Mouse (Mus musculus) heart, adult 2 months (tissue): ENCODE measurements at regions not wholly inside any gene's neighbourhood (a gene's known extent, or its start where the extent isn't known, plus 50 kb on each side); places are given as distances from the start of the nearest gene placed in this dataset.
A peak's percentile ranks its signal among the peaks of the same experiment; 100 is the strongest.

ENCODE experiments used
- DNase-seq, 2 experiments: peaks; one replicate each; pipeline ENCODE4 v3.0.0; 2021
- H3K27ac ChIP-seq: fragments of 200-600 bp; 2 replicates; pipeline ENCODE4 v1.8.1; 2022
- H3K27me3 ChIP-seq: fragments of 200-500 bp; 2 replicates; pipeline ENCODE4 v1.6.1; 2012; ENCODE audit warnings: mild to moderate bottlenecking, low read length, inconsistent platforms, mixed read lengths; ENCODE audit not compliant: control insufficient read depth, insufficient read depth
- H3K36me3 ChIP-seq: fragments of 200-500 bp; 2 replicates; pipeline ENCODE4 v1.6.1; 2012; ENCODE audit warnings: low read length, inconsistent platforms; ENCODE audit not compliant: control insufficient read depth, insufficient read depth
- H3K4me1 ChIP-seq: fragments of 200-500 bp; 2 replicates; pipeline ENCODE4 v1.6.1; 2011; ENCODE audit warnings: low read length; ENCODE audit not compliant: control insufficient read depth, insufficient read depth
- H3K4me3 ChIP-seq: fragments of 200-600 bp; 2 replicates; pipeline ENCODE4 v1.8.1; 2022
- H3K79me2 ChIP-seq: fragments of 200-500 bp; replicated peaks from 2 replicates; pipeline ENCODE4 v1.6.1; 2012; ENCODE audit warnings: mild to moderate bottlenecking, inconsistent platforms, low read length, moderate library complexity, mixed read lengths; ENCODE audit not compliant: control insufficient read depth, insufficient read depth
- H3K9ac ChIP-seq: fragments of 200-500 bp; 2 replicates; pipeline ENCODE4 v1.6.1; 2012; ENCODE audit warnings: low read depth, mild to moderate bottlenecking, control low read depth, inconsistent platforms, low read length, mixed read lengths
- CTCF ChIP-seq: fragments of 200-600 bp; IDR thresholded peaks from 2 replicates; pipeline ENCODE4 v1.8.1; 2022; ENCODE audit warnings: antibody characterized with exemption, mild to moderate bottlenecking, moderate library complexity
- EP300 ChIP-seq: fragments of 200-500 bp; IDR thresholded peaks from 2 replicates; pipeline ENCODE4 v1.6.1; 2011; ENCODE audit warnings: low read depth, low read length, control low read depth; ENCODE audit not compliant: insufficient read depth
- POLR2A ChIP-seq: fragments of 200-500 bp; IDR thresholded peaks from 2 replicates; pipeline ENCODE4 v1.6.1; 2011; ENCODE audit warnings: mild to moderate bottlenecking, low read depth, low read length, control low read depth; ENCODE audit not compliant: insufficient read depth
- WGBS: fragments of 180-500 bp; shearing (Covaris S2); methylation state at CpG from one replicate; pipeline ENCODE4 v1.1.7; 2018; 5-methylcytosine and 5-hydroxymethylcytosine counted together
- intact Hi-C: fragments of 180-260 bp; cut with DNase I; formaldehyde crosslinking; loops from one replicate; pipeline ENCODE4 v1.15.1; 2025

GRCm38 (mm10) chr14:46606037-46606436, 154.3 kb upstream of the Cdkn3 start:
- H3K9ac ChIP-seq: no peak overlapping the region
- intact Hi-C loops: no loop called here
- H3K4me3 ChIP-seq: no peak overlapping the region
- DNase-seq: no peak
- no peak for TF ChIP-seq CTCF
- TF ChIP-seq EP300: no peak
- no peak for TF ChIP-seq POLR2A
- no peaks in the 10 kb centered on the region for H3K27me3 ChIP-seq
- H3K27ac ChIP-seq: no peak overlapping the region
- H3K36me3 ChIP-seq: no peaks in the 10 kb centered on the region
- H3K4me1 ChIP-seq: no peaks in the 10 kb centered on the region
- 87% methylated on average over 9 of the region's 9 CpGs for WGBS
- H3K79me2 ChIP-seq: no peaks in the 10 kb centered on the region

- Histone ChIP-seq H3K27ac (no peak overlapping the region), H3K4me3 (no peak overlapping the region), H3K36me3 (no peaks in the 10 kb centered on the region), H3K27me3 (no peaks in the 10 kb centered on the region), H3K4me1 (no peaks in the 10 kb centered on the region), H3K79me2 (no peaks in the 10 kb centered on the region), H3K9ac (no peak overlapping the region)
- TF ChIP-seq EP300 (no peak), POLR2A (no peak), CTCF (no peak)
- intact Hi-C loops: no loop called here
- 17% methylated on average over 16 of the region's 16 CpGs for WGBS
- DNase-seq: no peak
Measured at GRCm38 (mm10) chr14:46604886-46605531, 155.3 kb upstream of the Cdkn3 start.

- H3K27me3 ChIP-seq: no peaks in the 10 kb centered on the region
- WGBS: 87% methylated on average over 14 of the region's 14 CpGs
- H3K27ac ChIP-seq: no peak overlapping the region
- no peaks in the 10 kb centered on the region for H3K79me2 ChIP-seq
- no peaks in the 10 kb centered on the region for H3K36me3 ChIP-seq
- no peaks in the 10 kb centered on the region for H3K4me1 ChIP-seq
- no peak overlapping the region for H3K4me3 ChIP-seq
- intact Hi-C loops: no loop called here
- DNase-seq: no peak
- no peak for TF ChIP-seq EP300
- TF ChIP-seq CTCF: no peak
- TF ChIP-seq POLR2A: no peak
- H3K9ac ChIP-seq: no peak overlapping the region
Measured at GRCm38 (mm10) chr14:46604156-46604885, 156.0 kb upstream of the Cdkn3 start.

GRCm38 (mm10) chr14:46596696-46597359, 163.5 kb upstream of the Cdkn3 start:
- Histone ChIP-seq H3K9ac (no peak overlapping the region), H3K4me1 (no peaks in the 10 kb centered on the region), H3K4me3 (no peak overlapping the region), H3K36me3 (no peaks in the 10 kb centered on the region), H3K27me3 (no peaks in the 10 kb centered on the region), H3K79me2 (no peaks in the 10 kb centered on the region), H3K27ac (no peak overlapping the region)
- TF ChIP-seq CTCF (no peak), POLR2A (no peak), EP300 (no peak)
- 61% methylated on average over 7 of the region's 7 CpGs for WGBS
- DNase-seq: no peak
- intact Hi-C loops: no loop called here

GRCm38 (mm10) chr14:46594151-46594550, 166.2 kb upstream of the Cdkn3 start:
- no peak overlapping the region for H3K4me3 ChIP-seq
- H3K79me2 ChIP-seq: no peaks in the 10 kb centered on the region
- WGBS: 59% methylated on average over 3 of the region's 3 CpGs
- TF ChIP-seq CTCF (no peak), POLR2A (no peak), EP300 (no peak)
- DNase-seq: peak in 1 of 2 experiments; percentile 7
- H3K36me3 ChIP-seq: no peaks in the 10 kb centered on the region
- H3K4me1 ChIP-seq: no peaks in the 10 kb centered on the region
- H3K9ac ChIP-seq: no peak overlapping the region
- H3K27me3 ChIP-seq: no peaks in the 10 kb centered on the region
- H3K27ac ChIP-seq: no peak overlapping the region
- intact Hi-C loops: no loop called here

- no peaks in the 10 kb centered on the region for H3K79me2 ChIP-seq
- no peak for DNase-seq
- H3K9ac ChIP-seq: no peak overlapping the region
- no peak overlapping the region for H3K27ac ChIP-seq
- no peak overlapping the region for H3K4me3 ChIP-seq
- no peak for TF ChIP-seq POLR2A
- TF ChIP-seq CTCF: no peak
- no peak for TF ChIP-seq EP300
- H3K36me3 ChIP-seq: no peaks in the 10 kb centered on the region
- H3K4me1 ChIP-seq: no peaks in the 10 kb centered on the region
- intact Hi-C loops: no loop called here
- H3K27me3 ChIP-seq: no peaks in the 10 kb centered on the region
- 80% methylated on average over 12 of the region's 12 CpGs for WGBS
Measured at GRCm38 (mm10) chr14:46591753-46592359, 168.5 kb upstream of the Cdkn3 start.
